Mouse (Mus musculus) ES-E14 (cell line): ENCODE data around the gene Pnpla5. TPM values are rescaled to one million over a fixed set of nuclear protein-coding genes. Genes with fewer than 3 reads are reported as not detected.
A peak's percentile ranks its signal among the peaks of the same experiment; 100 is the strongest.

ENCODE experiments used
- DNase-seq: peaks from one replicate; pipeline ENCODE4 v3.0.0-alpha.2; 2013; ENCODE audit warnings: low read depth, low spot score
- H3K27ac ChIP-seq: 2 replicates; pipeline ENCODE4 v1.5.1; 2012; ENCODE audit warnings: low read depth, mild to moderate bottlenecking, low read length, moderate library complexity, mixed read lengths; ENCODE audit not compliant: poor library complexity, insufficient read depth, severe bottlenecking
- H3K36me3 ChIP-seq: 2 replicates; pipeline ENCODE4 v1.6.1; 2012; ENCODE audit warnings: mild to moderate bottlenecking, low read length, moderate library complexity, mixed read lengths; ENCODE audit not compliant: control insufficient read depth, poor library complexity, insufficient read depth, severe bottlenecking
- H3K4me1 ChIP-seq, 2 experiments: fragments of 150-350 bp in 1 of 2; sonication (generic) in 1 of 2; 2 replicates each; pipeline ENCODE4 v1.6.1; 2012; ENCODE audit warnings: low read length in 2 of 2, mild to moderate bottlenecking in 1 of 2, mixed read lengths in 1 of 2; ENCODE audit not compliant: control insufficient read depth in 2 of 2, insufficient read depth in 2 of 2, poor library complexity in 1 of 2
- H3K4me3 ChIP-seq, 2 experiments: fragments of 150-350 bp in 1 of 2; sonication (generic) in 1 of 2; 2 replicates each; pipeline ENCODE4 v1.5.1; 2012; ENCODE audit warnings: low read length in 2 of 2, low read depth in 1 of 2, mild to moderate bottlenecking in 1 of 2, mixed read lengths in 1 of 2; ENCODE audit not compliant: insufficient read depth in 1 of 2, poor library complexity in 1 of 2, severe bottlenecking in 1 of 2
- H3K9ac ChIP-seq: 2 replicates; pipeline ENCODE4 v1.6.1; 2012; ENCODE audit warnings: low read depth, mild to moderate bottlenecking, low read length, mixed read lengths; ENCODE audit not compliant: poor library complexity, insufficient read depth, severe bottlenecking
- H3K9me3 ChIP-seq: fragments of 150-350 bp; sonication (generic); 2 replicates; pipeline ENCODE4 v1.6.1; 2012; ENCODE audit warnings: low read depth, mild to moderate bottlenecking, low read length; ENCODE audit not compliant: control insufficient read depth, insufficient read depth
- CHD2 ChIP-seq: IDR thresholded peaks from 2 replicates; pipeline ENCODE4 v1.6.1; 2014; ENCODE audit warnings: mild to moderate bottlenecking, low read depth, low read length, inconsistent platforms
- HCFC1 ChIP-seq: IDR thresholded peaks from 2 replicates; pipeline ENCODE4 v1.6.1; 2012; ENCODE audit warnings: low read length, inconsistent platforms, borderline replicate concordance; ENCODE audit not compliant: insufficient read depth
- MAFK ChIP-seq: IDR thresholded peaks from 2 replicates; pipeline ENCODE4 v1.6.1; 2014; ENCODE audit warnings: mild to moderate bottlenecking, low read depth, low read length, inconsistent platforms; ENCODE audit not compliant: insufficient read depth
- ZC3H11A ChIP-seq: IDR thresholded peaks from 2 replicates; pipeline ENCODE4 v1.6.1; 2012; ENCODE audit warnings: low read depth, mild to moderate bottlenecking, inconsistent platforms, low read length, borderline replicate concordance
- ZNF384 ChIP-seq: IDR thresholded peaks from 2 replicates; pipeline ENCODE4 v1.6.1; 2012; ENCODE audit warnings: low read depth, low read length, inconsistent platforms
- in situ Hi-C, 2 experiments: fragments of 600-800 bp; cut with MboI; formaldehyde crosslinking; loops; one replicate each; pipeline ENCODE4 v1.15.1; 2025; ENCODE audit warnings: low sequenced_read_pairs in 2 of 2, inconsistent platforms in 1 of 2; ENCODE audit not compliant: unreplicated experiment in 2 of 2
- total RNA-seq: library from RNA; depleted of rRNA; stranded (reverse); fragments of 300-350 nt; gene quantifications from 2 replicates; pipeline ENCODE4 v1.2.3, GENCODE M21; 2012

The Pnpla5 gene
- total RNA-seq, 1 experiment = 0.13 TPM

DNA sequence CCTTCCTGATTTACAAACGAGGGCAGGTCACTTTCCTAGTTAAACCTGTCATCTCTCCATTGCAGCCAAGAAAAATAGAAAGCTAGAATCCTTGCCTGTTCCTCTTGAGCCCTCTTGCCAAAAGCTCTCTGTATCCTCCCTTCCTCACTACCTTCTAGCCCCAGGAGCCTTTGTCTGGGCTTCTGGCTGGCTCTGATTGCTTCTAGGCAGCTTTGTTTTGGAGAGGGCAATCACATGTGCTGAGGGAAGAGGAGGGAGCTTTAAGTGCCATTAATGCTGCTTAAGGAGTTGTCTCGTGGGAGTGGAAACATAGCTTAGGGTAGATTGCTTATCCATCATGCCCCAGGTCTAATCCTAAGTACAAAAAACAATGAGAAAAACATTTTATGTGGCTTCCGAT is 17.1 kb upstream of the Pnpla5 start:
- no peak overlapping the region for H3K27ac ChIP-seq
- in situ Hi-C loops = no loop called here

DNA sequence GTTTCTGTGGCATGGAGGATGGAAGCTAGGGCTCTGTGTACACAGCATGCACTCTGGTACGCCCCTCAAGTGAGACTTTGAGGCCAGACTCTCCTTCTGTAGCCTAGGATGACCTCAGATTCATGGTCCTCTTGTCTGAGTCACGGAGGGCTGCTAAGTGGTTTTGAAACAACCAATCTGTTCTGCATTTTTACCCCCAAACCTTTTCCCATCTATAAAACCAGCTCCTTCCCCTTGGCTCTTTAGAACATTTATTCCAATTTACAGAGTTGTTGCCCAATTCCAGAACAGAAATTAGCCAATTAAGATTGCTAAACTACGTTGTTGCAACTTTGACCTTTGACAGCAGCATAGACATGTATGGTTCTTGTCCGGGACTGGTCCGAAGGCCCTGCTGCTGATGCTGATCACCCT is 16.6 kb upstream of the Pnpla5 start:
- no peak overlapping the region for H3K27ac ChIP-seq
- in situ Hi-C loops = no loop called here

More for the DNA sequence above, 17.1 kb upstream of the Pnpla5 start:
- H3K9ac ChIP-seq = no peak overlapping the region
- no peak for DNase-seq
- no peak for TF ChIP-seq MAFK
- no peak for TF ChIP-seq ZNF384
- TF ChIP-seq CHD2 = no peak
- no peak for TF ChIP-seq HCFC1
- TF ChIP-seq ZC3H11A = no peak
- no peaks in the 10 kb centered on the region for H3K9me3 ChIP-seq
- H3K36me3 ChIP-seq = no peaks in the 10 kb centered on the region
- no peak overlapping the region for H3K4me3 ChIP-seq
- H3K4me1 ChIP-seq = peaks cover 0 to 6% of the 10 kb centered on the region in 2 experiments; a peak in 1 of 4 replicates

DNA sequence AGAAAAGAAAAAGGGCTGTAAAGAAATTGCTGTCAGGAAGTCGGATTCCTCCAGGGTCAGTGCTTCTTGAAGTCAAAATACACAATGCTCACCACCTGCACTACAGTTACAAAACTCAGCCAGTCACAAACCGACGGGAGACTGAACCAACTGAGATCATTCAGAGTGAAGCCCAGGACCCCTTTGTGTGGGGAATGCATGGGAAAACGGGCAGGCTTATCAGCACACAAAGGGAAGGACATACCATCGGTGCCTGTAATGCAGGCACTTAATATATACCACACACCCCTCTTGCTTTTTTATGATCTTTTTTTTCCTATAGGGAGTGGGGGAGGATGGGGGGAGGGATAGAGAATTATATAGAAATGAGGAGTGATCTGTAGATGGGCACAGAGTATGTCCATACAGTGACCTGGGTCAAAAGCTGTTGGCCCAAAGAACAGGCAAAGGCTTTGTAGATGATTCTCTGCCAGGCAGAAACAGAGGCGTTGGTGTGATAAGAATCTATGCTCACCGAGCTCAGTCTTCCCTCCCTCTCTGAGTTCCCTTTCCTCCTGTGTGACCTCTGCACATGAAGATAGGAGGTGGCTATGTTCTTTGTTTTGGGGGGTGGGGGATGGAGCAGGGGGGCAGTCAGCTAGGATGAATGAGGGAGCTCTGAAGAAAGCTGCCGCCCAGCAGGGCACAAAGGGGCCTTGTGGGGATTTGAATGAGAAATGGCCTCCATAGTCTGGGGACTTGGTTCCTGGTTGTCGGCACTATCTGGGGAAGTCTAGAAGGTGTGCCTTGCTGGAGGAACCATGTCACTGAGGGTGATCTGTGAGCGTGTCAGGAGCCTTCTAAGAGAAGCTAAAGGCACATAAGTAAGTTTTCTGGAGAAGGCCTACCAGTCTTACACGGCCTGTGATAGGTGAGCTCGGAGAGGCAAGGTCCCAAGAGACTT is 13.8 kb upstream of the Pnpla5 start:
- in situ Hi-C loops = no loop called here
- no peak overlapping the region for H3K27ac ChIP-seq
- H3K9ac ChIP-seq = no peak overlapping the region; the same call in 1 of the 2 replicates
- H3K4me1 ChIP-seq = peaks cover 0 to 7% of the 10 kb centered on the region in 2 experiments; a peak in 1 of 4 replicates
- no peaks in the 10 kb centered on the region for H3K9me3 ChIP-seq
- DNase-seq = no peak
- no peaks in the 10 kb centered on the region for H3K36me3 ChIP-seq
- no peak overlapping the region for H3K4me3 ChIP-seq
- TF ChIP-seq MAFK (no peak), ZNF384 (no peak), CHD2 (no peak), HCFC1 (no peak), ZC3H11A (no peak)

More for the DNA sequence above, 16.6 kb upstream of the Pnpla5 start:
- Histone ChIP-seq H3K9ac (no peak overlapping the region), H3K4me1 (peaks cover 0 to 6% of the 10 kb centered on the region in 2 experiments; a peak in 1 of 4 replicates), H3K9me3 (no peaks in the 10 kb centered on the region), H3K4me3 (no peak overlapping the region), H3K36me3 (no peaks in the 10 kb centered on the region)
- no peak for DNase-seq
- no peak for TF ChIP-seq ZNF384
- no peak for TF ChIP-seq HCFC1
- no peak for TF ChIP-seq CHD2
- no peak for TF ChIP-seq MAFK
- no peak for TF ChIP-seq ZC3H11A

DNA sequence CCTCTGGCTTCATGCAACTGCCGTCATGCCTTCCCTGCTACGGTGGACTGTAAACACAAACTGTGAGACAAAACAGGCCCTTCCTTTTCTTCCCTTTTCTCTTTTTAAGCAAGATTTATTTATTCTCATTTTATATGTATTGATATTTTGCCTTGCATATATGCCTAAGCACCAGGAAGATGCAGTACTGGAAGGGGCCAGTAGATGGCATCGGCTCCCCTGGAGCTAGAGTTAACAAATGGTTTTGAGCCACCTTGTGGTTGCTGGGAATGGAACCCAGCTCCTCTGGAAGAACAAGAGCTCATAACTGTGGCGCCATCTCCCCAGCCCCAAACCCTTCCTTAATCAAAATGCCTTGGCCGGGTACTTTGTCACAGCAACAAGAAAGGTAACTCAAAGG is 12.5 kb upstream of the Pnpla5 start:
- Histone ChIP-seq H3K4me1 (peaks cover 2 to 15% of the 10 kb centered on the region in 2 experiments; a peak in 1 of 4 replicates), H3K27ac (no peak overlapping the region), H3K4me3 (no peak overlapping the region), H3K9ac (no peak overlapping the region), H3K9me3 (no peaks in the 10 kb centered on the region), H3K36me3 (no peaks in the 10 kb centered on the region)
- in situ Hi-C loops = no loop called here
- peak; percentile 76 for DNase-seq
- no peak for TF ChIP-seq CHD2
- TF ChIP-seq ZC3H11A = peak; percentile 72; the same call in 1 of the 2 replicates
- no peak for TF ChIP-seq MAFK
- no peak for TF ChIP-seq HCFC1
